Mouse (Mus musculus) liver, embryonic 14.5 days (tissue): ENCODE data around the gene Tifa. TPM values are rescaled to one million over a fixed set of nuclear protein-coding genes. Genes with fewer than 3 reads are reported as not detected.

Experiments used
- ATAC-seq: fragments of 200-750 bp; cut with Nextera tagmentation; 2 replicates; pipeline ENCODE4 v1.8.0; 2017; ENCODE audit warnings: moderate number of reproducible peaks, mild to moderate bottlenecking, moderate library complexity; ENCODE audit not compliant: insufficient read depth
- DNase-seq, 3 experiments: peaks; one replicate each; pipeline ENCODE4 v3.0.0-alpha.2; 2012 to 2013; ENCODE audit warnings: low read depth in 3 of 3, low spot score in 3 of 3
- H3K27ac ChIP-seq: fragments of 300-500 bp; sonication (generic); 2 replicates; pipeline ENCODE4 v1.5.1; 2014; ENCODE audit warnings: moderate library complexity, mild to moderate bottlenecking, control low read depth, inconsistent platforms
- H3K27me3 ChIP-seq: fragments of 300-500 bp; sonication (generic); 2 replicates; pipeline ENCODE4 v1.6.1; 2014; ENCODE audit warnings: mild to moderate bottlenecking, low read length, moderate library complexity; ENCODE audit not compliant: control insufficient read depth, insufficient read depth
- H3K36me3 ChIP-seq: fragments of 300-500 bp; sonication (generic); replicated peaks from 2 replicates; pipeline ENCODE4 v1.6.1; 2014; ENCODE audit warnings: low read depth; ENCODE audit not compliant: control insufficient read depth, insufficient read depth
- H3K4me1 ChIP-seq, 2 experiments: fragments of 200-500 bp in 1 of 2; fragments of 300-500 bp in 1 of 2; sonication (generic) in 1 of 2; replicated peaks; 2 replicates each; pipeline ENCODE4 v1.6.1; 2012 to 2014; ENCODE audit warnings: antibody characterized with exemption in 1 of 2, inconsistent platforms in 1 of 2, low read length in 1 of 2; ENCODE audit not compliant: control insufficient read depth in 2 of 2, insufficient read depth in 2 of 2
- H3K4me2 ChIP-seq: fragments of 300-500 bp; sonication (generic); 2 replicates; pipeline ENCODE4 v1.6.1; 2014; ENCODE audit warnings: low read depth, mild to moderate bottlenecking, control low read depth, moderate library complexity
- H3K4me3 ChIP-seq, 2 experiments: fragments of 200-500 bp in 1 of 2; fragments of 300-500 bp in 1 of 2; sonication (generic) in 1 of 2; 2 replicates each; pipeline ENCODE4 v1.5.1; 2012 to 2014; ENCODE audit warnings: low read depth in 2 of 2, low read length in 2 of 2, mild to moderate bottlenecking in 2 of 2, control low read depth in 1 of 2, inconsistent platforms in 1 of 2, moderate library complexity in 1 of 2; ENCODE audit not compliant: insufficient read depth in 1 of 2
- H3K9ac ChIP-seq: fragments of 300-500 bp; sonication (generic); replicated peaks from 2 replicates; pipeline ENCODE4 v1.6.1; 2014; ENCODE audit warnings: mild to moderate bottlenecking, control low read depth, moderate library complexity
- H3K9me3 ChIP-seq: fragments of 300-500 bp; sonication (generic); 2 replicates; pipeline ENCODE4 v1.6.1; 2016; ENCODE audit warnings: low read length, mixed read lengths; ENCODE audit not compliant: control insufficient read depth
- CTCF ChIP-seq: IDR thresholded peaks from 2 replicates; pipeline ENCODE4 v1.5.1; 2016; ENCODE audit warnings: antibody characterized with exemption, low read depth, control low read depth
- EP300 ChIP-seq: IDR thresholded peaks from 2 replicates; pipeline ENCODE4 v1.6.1; 2016; ENCODE audit warnings: antibody characterized with exemption, low read depth
- WGBS: fragments of 180-500 bp; shearing (Covaris S2); extraction: QIAGEN DNeasy Blood & Tissue Kit; methylation state at CpG from one replicate; pipeline ENCODE4 v1.1.7; 2014; ENCODE audit not compliant: insufficient replicate concordance; 5-methylcytosine and 5-hydroxymethylcytosine counted together
- polyA plus RNA-seq, 2 experiments: library from polyadenylated mRNA; depleted of rRNA in 1 of 2; stranded (reverse) in 1 of 2; unstranded in 1 of 2; fragments of >200 nt; fragmentation: Nextera tagmentation in 1 of 2; extraction: Ambion mirVana in 1 of 2; gene quantifications; 2 replicates each; pipeline versions ENCODE4 v1.2.1 to v1.2.3; 2012 to 2014

The Tifa gene
- polyA plus RNA-seq, 2 experiments, result 8.6 to 15.2 TPM

DNA sequence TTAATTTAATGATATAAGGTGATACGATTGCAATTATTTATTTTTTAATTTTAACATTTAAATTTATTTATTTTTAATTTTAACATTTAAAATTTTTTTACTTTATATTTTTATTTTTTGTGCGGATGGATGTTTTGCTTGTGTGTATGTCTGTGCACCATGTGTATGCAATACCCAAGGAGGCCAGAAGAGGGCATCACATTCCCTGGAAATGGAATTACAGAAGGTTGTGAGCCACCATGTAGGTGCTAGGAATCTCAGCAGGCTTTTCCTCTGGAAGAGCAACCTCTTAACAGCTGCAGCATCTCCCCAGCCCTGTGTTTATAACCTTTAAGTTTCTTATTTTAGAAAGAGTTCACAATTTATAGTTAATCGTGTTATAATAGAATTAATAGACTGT lies 6.2 kb downstream of the Tifa start:
- no peak for DNase-seq
- TF ChIP-seq EP300 (no peak), CTCF (peak; percentile 52; the same call in 1 of the 2 replicates)
- Histone ChIP-seq H3K4me1 (peaks cover 11 to 18% of the 10 kb centered on the region in 2 experiments), H3K4me2 (no peak overlapping the region), H3K36me3 (peaks cover 9% of the 10 kb centered on the region; the same call in 1 of the 2 replicates), H3K27me3 (no peaks in the 10 kb centered on the region), H3K9ac (no peak overlapping the region), H3K4me3 (no peak overlapping the region), H3K27ac (no peak overlapping the region), H3K9me3 (no peaks in the 10 kb centered on the region)
- ATAC-seq, result no peak
- 95% methylated on average over 3 of the region's 3 CpGs for WGBS

DNA sequence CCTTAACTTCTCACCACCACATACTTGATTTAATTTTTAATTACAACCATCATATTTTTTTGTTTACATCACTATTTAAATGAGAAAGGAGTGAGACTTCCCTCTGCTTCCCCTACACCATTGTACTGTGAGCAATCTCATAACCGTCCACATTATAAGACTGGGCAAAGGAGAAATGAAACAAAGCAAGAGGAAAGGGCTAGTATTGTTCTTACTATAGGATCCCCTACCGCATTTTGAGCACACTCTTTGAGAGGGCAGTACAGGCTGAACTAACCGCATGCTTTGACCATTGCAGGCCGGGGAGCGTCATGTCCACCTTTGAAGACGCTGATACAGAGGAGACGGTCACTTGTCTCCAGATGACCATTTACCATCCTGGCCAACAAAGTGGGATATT lies 6.7 kb downstream of the Tifa start:
- Histone ChIP-seq H3K4me1 (peaks cover 11 to 16% of the 10 kb centered on the region in 2 experiments), H3K9me3 (no peaks in the 10 kb centered on the region), H3K36me3 (peaks cover 9% of the 10 kb centered on the region; the same call in 1 of the 2 replicates), H3K4me2 (no peak overlapping the region), H3K27me3 (no peaks in the 10 kb centered on the region), H3K27ac (no peak overlapping the region), H3K9ac (no peak overlapping the region), H3K4me3 (no peak overlapping the region)
- TF ChIP-seq EP300 (no peak), CTCF (no peak)
- no peak for DNase-seq
- no peak for ATAC-seq
- 93% methylated on average over 7 of the region's 7 CpGs for WGBS

DNA sequence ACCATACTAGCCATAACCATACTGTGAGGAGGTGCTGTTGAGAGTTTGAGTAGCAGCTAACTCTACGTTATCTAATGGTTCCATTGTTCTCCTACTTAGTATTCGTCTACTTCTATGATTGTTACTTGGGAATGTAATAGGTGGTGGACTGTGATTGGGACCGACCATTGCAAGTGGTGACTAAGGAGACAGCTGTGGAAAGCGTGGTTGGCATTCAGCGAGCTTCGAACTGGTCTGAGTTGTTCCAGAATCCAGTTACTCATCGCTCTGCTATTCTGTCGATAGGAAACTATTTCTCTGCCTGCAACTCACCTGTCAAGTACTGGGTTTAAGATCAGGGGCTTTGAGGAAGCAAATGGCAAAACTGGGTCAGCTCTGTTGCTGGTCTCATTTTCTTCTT lies 11.6 kb downstream of the Tifa start:
- 87% methylated on average over 8 of the region's 8 CpGs for WGBS
- DNase-seq (no peak), ATAC-seq (no peak)
- Histone ChIP-seq H3K4me3 (no peak overlapping the region), H3K27ac (no peak overlapping the region), H3K4me2 (no peak overlapping the region), H3K9ac (no peak overlapping the region), H3K9me3 (no peaks in the 10 kb centered on the region), H3K36me3 (peaks cover 8% of the 10 kb centered on the region; the same call in 1 of the 2 replicates), H3K27me3 (no peaks in the 10 kb centered on the region), H3K4me1 (peaks cover 4 to 11% of the 10 kb centered on the region in 2 experiments)
- TF ChIP-seq EP300 (no peak), CTCF (no peak)

DNA sequence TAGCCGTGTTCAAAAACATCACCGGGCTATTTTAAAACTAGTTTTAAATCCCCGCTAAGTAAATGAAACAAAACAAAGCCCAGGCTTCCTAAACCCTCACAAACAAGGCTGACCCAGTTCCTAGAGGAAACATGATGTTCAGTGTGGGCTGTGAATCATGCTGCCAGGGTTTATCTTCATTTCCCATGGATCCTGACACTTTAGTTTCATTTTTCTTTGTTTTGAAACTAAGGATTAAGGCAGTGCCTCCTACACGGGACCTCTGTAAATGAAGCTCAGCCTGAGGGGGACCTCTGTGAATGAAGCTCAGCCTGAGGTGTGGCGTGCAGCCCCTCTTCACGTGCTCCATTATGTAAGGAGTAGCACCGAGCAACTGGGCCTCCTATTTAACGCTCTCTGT lies 13.2 kb downstream of the Tifa start:
- ATAC-seq, result no peak
- 50% methylated on average over 8 of the region's 8 CpGs for WGBS
- Histone ChIP-seq H3K9me3 (no peaks in the 10 kb centered on the region), H3K9ac (0 out of 2 replicates have a peak overlapping the region, but pooled peaks have one; percentile 9), H3K4me2 (peak overlapping the region; percentile 18; the same call in 1 of the 2 replicates), H3K4me1 (peaks cover 4 to 11% of the 10 kb centered on the region in 2 experiments), H3K4me3 (no peak overlapping the region), H3K27ac (peak overlapping the region; percentile 18; the same call in 1 of the 2 replicates), H3K27me3 (no peaks in the 10 kb centered on the region), H3K36me3 (peaks cover 5% of the 10 kb centered on the region; the same call in 1 of the 2 replicates)
- TF ChIP-seq EP300 (no peak), CTCF (no peak)
- DNase-seq, result no peak

DNA sequence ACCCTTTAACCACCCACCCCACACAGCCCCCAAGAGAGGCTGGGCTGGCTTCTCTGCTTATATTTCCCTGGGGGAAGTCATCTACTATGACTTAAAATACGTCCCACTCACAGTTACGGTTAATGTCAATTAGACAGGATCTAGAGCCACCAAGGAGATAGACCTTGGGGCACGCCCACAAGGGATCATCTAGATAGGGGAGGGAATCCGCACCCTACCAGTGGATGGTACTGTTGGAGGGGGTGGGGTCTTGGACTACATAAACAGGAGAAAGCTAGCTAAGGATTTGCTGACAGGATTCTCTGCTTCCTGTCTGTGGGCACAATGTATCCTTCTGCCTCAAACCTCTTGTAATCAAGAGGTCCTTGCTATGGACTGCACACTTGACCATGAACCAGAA lies 14.8 kb downstream of the Tifa start:
- no peak overlapping the region for H3K4me3 ChIP-seq
- DNase-seq (no peak), ATAC-seq (peak; percentile 62)
- H3K4me2 ChIP-seq, result no peak overlapping the region
- no peaks in the 10 kb centered on the region for H3K27me3 ChIP-seq
- no peaks in the 10 kb centered on the region for H3K9me3 ChIP-seq
- no peak for TF ChIP-seq EP300
- no peak for TF ChIP-seq CTCF
- no peak overlapping the region for H3K9ac ChIP-seq
- peaks cover 12% of the 10 kb centered on the region for H3K36me3 ChIP-seq
- no peak overlapping the region for H3K27ac ChIP-seq
- peaks cover 4 to 11% of the 10 kb centered on the region in 2 experiments for H3K4me1 ChIP-seq
- 30% methylated on average over 4 of the region's 4 CpGs for WGBS
